Mouse (Mus musculus): ENCODE results near the gene Ephb2. TPM values are rescaled to one million over a fixed set of nuclear protein-coding genes. Genes with fewer than 3 reads are reported as not detected.
A peak's percentile ranks its signal among the peaks of the same experiment; 100 is the strongest.

The Ephb2 gene
- total RNA-seq, 4 experiments from 2014 or later, result 17.4 to 23.2 (median 19.8) TPM

DNA sequence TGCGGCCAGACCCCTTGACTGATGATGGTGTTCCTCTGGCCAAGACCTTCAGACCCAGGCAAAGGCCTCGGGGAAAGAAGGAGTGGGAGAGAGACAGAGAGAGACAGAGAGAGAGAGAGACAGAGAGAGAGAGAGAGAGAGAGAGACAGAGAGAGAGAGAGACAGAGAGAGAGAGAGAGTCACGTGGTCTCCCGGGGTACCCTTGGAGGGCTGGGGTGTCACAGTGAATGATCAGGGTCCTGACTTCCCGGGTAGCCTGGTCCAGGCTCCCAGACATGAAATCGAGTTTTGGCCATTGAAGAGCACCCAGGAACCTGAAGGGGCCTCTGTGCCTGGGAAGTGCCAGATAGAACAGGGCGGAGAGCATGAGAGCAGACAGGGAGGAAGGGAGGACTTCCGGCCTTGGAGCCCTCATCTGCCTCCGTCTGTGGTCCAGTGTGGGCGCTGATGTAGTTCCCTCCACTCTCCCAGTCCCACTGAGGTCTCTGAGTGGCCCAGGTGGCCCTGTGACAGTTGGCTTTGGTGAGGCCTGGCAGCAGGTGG lies 182.0 kb downstream of the Ephb2 start:
- no peak for DNase-seq (ENCODE audit: low spot score in 2 of 2)

DNA sequence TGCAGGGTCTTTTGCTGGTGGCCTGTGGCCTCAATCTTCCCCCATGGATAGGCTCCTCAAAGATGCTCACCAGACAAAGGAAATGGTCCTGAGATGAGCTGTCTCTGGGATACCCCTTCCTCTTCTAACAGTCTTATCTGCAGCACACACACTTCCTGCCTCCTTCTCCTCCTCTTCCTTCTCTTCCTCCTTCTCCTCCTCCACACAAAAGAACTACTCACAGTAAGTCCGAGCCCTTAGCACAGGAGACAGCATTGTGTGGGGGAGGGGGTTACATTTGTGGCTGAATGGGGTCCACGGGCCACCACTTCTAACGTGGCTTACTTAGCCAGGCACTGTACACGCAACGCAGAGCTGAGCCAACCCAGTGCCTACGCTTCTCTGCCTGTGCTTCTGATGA lies 182.8 kb downstream of the Ephb2 start:
- DNase-seq (ENCODE audit: low spot score in 2 of 2), result no peak

DNA sequence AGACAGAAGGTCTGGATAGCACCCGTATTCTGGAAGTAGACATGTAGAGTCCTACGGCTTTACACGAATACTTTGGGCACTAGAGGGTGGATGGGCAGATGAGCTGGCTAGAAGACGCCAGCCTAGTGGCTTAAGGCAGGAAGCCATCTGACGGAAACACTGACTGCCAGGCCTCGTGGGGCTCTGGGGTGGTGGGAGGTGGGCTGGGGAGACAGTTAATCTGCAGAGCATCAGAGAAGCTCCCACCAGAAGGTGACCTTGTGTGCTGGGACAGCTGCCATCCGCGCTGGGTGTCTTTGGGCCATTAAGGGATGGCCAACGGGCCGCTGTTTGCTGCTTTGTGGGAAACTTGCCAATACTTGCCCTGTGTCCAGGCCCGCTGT lies 183.3 kb downstream of the Ephb2 start:
- no peak for DNase-seq (ENCODE audit: low spot score in 2 of 2)

DNA sequence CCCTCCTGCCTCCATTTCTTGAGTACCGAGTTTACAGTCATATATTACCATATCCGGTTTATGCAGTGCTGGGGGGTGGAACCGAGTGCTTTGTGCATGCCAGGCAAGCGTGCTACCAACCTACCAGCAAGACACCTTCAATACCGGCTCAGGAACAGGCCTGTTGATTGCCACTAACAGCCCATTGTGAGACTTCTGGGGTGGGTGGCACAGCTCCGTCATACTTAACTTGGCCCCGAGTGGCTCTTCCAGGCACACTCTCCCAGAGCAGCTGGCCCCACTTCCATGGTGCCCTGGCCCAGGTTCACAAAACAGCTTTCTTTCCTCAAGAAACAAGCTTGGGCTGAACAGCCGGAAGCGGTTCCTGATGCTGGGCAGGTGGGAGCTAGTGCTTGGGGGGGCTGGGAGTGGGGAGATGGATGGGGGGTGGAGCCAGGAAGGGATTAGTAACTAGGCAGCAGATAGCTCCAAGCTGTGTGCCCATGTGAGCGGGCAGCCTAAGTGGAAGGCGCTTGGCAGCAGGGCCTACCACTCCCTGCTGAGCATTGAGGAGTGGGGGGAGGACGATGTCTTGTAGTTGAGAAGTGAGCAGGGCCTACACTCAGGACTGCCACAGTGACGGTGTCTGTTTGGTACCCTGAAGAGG lies 183.8 kb downstream of the Ephb2 start:
- peak; percentile 31 to 33 for DNase-seq (ENCODE audit: low spot score in 2 of 2)

DNA sequence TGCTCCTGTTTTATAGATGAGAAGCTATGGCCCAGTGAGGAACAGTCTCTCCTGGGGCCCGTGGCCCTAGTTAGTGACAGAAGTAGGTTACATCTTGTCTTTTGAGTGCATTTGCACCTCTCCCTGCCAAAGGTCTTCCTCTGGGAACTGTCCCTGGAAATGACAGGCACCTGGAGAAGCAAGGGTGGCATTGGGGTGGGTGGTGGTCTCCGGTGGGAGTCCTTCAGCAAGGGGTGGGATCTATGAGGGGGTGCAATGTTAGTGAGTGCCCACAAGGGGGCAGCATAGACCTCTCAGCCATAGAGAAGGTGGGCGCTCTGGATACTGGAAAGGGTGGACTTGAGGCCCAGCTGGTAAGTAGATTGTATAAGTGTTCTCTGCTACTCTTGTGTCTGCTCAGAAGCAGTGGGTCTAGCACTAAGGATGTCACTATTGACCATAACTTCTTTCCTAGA lies 184.4 kb downstream of the Ephb2 start:
- DNase-seq (ENCODE audit: low spot score in 2 of 2), result no peak

DNA sequence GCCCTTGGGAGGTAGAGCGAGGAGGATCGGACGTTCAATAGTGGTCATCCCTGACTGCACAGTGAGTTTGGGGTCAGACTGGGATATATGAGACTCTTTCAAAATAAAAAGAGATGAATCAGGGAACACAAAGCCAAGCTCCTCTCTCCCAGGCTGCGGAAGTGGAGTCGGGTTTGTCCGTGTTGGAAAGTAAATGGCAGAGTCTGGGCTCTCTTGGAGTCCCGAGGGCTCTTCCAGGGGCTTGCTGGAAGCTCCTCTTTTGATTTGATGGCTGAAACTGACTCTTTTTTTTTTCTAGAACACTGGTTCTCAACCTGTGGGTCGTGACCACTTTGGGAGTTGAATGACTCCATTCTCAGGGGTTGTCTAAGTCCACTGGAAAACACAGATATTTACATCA lies 185.5 kb downstream of the Ephb2 start:
- DNase-seq (ENCODE audit: low spot score in 2 of 2), result no peak

DNA sequence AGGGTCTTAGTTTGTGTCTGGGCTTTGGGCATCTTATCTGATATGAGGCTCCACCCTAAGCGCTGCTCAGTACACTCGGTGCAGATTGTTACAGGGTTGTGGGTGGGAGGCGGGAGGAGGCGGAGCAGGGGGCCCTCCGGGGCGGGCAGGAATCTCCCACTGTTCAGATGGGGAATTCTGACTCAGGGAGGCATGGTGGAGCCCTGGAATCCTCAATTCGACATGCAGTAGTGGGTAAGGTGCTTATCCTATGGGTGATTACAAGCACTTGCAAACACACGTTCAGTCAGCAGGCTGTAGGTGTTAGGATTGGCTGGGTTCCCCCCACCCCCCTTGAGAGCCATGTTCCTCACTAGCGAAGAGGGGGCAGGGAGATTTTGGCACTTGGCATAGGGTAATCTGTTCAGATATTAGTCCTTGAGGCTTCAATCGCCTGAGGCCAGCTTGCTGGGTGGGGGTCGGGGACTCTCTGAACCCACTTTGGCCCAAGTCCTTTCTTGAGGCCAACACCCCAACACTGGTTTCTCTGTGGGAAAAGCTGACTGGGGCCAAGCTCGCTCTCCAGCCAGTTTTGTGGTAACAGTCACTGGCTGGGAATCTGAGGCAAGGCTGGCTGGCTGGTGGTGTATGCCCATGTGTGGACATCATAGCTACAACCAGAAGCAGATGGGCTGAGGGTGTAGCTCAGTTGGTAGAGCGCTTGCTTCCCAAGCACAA lies 186.2 kb downstream of the Ephb2 start:
- peak in 1 of 2 experiments; percentile 38 for DNase-seq (ENCODE audit: low spot score in 2 of 2)

DNA sequence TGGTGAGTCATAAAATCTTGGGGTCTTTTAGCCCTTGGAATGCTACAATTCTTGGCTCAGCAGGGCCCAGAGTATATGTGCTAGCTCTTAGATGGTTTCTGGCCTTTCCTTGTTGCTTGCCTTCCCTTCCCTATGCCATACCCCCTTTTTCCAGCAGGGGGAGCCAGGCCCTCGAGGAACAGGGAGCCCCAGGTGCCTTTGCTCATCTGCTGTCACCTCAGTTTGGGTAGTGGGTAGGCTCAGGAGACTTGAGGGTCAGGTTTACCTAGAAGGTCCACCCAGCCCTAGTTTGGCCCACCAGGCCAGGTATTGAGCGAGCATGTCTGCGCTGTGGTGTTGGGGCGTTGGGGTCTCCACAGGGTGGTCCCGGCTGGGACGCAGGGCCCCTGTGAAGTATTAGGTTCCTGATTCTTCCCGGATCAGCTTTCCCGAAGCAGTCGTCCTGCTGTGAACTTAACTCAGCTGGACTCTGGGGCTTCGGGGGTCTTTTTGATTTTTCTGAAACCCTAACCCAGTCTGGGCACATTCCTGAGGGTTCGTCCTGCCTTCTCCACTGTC lies 186.8 kb downstream of the Ephb2 start:
- DNase-seq (ENCODE audit: low spot score in 2 of 2), result peak; percentile 75 to 91

DNA sequence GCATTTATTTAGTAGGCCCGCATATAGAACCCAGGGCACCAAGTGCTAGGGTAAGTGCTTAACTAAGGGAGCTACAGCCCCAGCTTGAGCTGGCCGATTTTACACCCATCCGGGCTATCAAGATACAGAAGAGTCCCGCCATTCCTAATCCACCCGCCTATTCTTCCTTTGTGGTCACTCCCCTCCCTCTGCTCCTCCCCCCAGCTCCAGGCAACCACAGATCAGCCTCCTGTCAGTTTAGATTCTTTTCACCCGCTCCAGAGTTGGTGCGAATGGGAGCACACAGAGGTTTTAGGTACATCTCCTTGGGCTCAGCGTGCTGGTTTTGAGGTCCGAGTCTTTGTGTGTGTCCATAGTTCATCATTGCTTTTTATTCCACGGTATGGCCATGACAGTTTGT lies 196.9 kb downstream of the Ephb2 start:
- no peak for DNase-seq (ENCODE audit: low spot score in 2 of 2)

DNA sequence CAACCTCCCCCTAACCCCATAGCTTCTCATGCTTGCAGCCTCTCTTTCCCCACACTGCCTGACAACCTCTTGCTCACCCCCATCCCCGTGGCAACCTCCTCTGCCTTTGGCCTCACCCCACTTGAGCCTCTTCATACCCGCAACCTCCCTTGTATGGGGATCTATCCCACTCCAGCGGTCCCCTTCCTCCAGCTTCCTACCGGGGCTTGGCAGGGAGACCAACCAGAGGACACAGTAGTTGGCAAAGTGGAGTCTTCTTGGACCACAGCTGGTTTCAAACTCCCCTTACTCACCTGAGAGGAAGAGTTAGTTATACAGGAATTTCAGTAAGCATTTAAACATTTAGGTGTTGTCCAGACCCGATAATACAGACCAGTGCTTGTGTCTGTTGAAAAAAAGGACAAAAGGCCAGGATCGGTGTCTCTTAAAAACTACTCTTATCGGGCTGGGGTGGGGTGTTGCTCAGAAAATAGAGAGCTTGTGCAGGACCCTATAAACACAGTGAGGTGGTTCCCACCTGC lies 197.5 kb downstream of the Ephb2 start:
- DNase-seq (ENCODE audit: low spot score in 2 of 2), result no peak

DNA sequence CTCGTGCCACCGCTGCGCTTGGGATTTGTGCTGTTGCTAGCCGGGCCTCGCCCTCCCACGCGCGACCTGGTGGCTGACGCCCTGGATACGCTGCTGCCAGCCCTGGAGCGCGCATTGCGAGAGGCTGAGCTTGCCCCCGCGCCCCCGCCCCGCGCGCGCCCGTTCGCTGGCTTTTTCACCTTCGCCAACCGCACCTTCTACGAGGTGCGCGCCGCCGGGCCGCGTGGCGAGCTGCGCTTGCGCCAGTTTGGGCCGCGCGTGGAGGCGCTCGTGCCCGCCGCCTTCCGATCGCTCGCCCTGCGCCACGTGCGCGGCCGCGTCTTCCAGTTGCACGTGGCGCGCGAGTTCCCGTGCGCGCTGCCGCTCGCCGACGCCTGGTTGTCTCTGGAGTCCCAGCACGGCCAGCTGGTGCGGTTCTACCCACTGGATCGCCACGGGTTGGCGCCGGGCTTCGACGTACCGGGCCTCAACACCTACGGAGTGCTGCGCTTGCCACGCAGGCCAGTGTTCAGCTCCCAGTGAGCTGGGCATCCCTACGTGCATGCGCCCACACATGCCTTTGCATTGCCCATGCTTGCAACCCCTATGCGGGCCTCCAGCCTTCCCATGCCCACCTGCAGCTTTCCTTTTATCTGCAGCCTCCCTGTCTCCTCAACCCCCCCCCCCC lies 198.1 kb downstream of the Ephb2 start:
- DNase-seq (ENCODE audit: low spot score in 2 of 2), result peak; percentile 46 to 68

DNA sequence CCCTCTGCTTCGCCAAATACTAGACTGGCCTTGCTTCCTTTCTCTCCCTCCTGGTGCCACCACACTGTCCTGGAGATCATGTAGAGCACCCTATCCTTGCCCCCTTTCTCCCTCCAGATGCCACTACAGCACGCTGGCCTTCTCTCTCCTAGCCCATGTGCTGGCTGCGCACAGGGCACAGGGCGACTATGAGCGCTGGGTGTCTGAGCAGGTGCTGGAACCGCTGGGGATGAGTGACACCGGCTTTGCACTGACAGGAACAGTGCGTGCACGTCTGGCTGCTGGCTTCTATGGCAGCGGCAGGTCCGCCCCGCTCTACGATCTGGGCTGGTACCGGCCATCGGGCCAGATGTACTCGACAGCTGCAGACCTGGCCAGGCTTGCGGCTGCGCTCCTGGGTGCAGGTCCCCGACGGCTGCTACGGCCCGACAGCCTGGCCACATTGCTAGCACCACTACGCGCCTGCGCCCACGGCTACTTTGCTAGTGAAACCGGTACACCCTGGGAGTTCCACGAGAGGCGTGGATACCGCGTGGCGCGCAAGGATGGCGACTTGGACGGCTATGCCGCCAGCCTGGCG lies 198.7 kb downstream of the Ephb2 start:
- DNase-seq (ENCODE audit: low spot score in 2 of 2), result no peak

DNA sequence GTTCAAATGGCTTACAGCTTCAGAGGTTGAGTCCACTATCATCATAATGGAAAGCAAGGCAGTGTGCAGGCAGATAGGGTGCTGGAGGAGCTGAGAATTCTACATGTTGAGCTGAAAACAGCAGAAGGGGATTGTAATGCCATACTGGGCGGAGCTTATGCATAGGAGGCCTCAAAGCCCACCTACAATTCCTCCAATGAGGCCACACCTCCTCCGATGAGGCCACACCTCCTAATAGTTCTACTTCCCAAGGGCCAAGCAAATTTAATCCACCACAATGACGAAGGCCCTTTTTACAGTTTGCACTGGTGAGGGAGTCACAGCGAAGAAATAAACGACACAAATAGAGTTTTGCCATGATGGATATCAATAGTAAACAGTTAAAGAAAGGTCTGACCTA lies 199.3 kb downstream of the Ephb2 start:
- DNase-seq (ENCODE audit: low spot score in 2 of 2), result no peak

DNA sequence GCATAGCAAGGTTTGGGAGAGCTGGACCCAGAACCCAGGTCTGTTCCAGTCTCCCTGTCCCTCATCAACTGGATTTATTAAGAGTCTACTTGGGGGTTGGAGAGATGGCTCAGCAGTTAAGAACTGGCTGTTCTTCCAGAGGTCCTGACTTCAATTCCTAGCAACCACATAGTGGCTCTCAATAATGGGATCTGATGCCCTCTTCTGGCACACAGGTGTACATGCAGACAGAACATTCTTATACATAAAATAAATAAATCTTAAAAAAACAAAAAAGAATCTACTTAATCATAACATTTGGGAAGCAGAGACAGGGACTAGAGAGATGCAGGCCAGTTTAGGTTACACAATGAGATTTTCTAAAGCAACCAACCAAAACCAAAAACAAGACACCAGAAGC lies 199.8 kb downstream of the Ephb2 start:
- no peak for DNase-seq (ENCODE audit: low spot score in 2 of 2)

DNA sequence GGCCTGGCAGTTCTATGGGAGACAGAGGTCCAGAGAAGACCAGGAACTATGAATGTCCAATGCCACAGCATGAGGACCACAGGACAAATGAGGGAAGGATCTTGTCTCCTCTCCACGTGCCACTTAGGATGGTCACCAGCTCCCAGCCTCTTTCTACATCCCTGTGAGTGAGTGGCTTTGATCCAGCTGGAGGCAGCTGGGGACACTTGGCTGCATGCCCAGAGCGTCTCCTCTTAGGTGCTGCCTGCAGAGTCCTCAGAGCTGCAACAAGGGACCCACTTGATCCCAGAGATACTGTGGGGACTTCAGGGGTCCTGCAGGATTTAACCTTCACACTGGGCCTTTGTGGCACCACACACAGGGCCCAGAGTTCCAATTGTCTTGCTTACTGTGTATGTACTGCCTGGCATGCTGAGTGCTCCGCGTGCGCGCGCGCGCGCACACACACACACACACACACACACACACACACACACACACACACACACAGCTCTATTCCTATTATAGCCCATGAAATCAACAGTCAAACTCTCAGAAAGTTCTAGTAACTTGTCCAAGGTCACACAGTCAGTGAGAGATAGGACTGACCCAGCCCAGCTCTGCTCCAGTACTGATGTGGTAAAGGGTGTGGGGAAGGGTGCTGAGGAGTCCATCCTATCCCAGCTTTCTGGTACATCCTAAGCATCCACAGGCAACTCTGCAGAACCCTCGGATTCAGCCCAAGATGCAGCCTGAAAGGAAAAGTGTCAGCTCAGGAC lies 204.4 kb downstream of the Ephb2 start:
- no peak for DNase-seq (ENCODE audit: low spot score in 2 of 2)

DNA sequence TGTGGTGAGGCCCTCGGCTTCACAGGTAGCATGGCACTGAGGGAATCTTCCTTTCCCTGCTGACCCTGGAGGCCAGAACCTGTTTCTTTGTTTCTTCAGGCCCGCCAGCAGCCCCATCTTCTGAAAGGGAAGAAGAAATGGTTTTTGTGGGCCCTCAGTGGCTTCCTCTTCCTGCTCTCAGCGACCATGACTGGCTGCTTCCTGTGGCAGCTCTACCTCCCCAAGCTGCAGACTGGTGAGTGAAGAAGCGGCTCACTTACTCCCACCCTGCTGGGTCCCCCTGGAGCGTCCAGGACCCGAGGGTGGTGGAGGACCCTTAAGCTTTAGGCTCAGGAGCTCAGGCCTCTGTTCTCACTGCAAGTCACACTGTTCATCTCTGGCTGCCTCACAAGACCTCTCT lies 209.2 kb downstream of the Ephb2 start:
- no peak for DNase-seq (ENCODE audit: low spot score in 2 of 2)

DNA sequence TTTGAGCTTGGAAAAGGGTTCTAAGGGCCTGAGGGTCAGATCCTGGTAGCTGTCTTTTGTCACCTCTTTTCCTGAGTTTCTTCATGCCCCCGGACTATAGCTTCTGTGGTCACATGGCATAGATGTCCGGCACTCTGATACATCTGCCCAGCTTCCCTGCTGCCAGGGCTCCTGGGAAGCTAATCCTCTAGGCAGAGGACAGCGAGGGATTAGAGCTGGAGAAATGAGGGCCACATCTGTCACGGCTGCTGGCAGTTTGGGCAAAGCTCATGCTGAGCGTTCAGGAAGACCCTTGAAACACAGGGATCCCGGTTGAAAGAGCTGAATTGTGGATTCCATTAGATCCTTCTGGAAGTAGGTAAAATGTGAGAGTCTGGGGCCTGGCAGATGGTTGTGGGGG lies 213.4 kb downstream of the Ephb2 start, which contains the start of gene Lactbl1:
Gene Lactbl1, plus strand, starts transcription at position 234 of the 400 bp plus-strand sequence.
- no peak for DNase-seq (ENCODE audit: low spot score in 2 of 2)

DNA sequence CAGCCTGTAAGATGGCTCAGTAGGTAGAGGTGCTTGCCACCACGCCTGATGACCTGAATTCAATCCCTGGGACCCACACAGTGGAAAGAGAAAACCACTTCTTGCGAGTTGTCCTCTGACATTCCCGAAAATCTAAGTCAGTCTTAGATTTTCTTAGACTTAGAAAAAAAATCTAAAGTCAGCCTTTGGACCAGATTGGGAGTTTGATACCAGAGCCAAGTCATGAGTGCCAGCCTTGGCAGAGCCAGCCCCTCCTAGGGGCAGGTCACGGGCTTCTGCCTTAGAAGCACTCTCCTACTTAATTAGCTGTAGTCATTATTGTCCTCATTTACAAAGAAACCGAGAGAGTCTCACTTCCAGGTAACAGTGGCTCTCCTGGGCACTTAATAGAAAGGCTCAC lies 213.8 kb downstream of the Ephb2 start:
- no peak for DNase-seq (ENCODE audit: low spot score in 2 of 2)

DNA sequence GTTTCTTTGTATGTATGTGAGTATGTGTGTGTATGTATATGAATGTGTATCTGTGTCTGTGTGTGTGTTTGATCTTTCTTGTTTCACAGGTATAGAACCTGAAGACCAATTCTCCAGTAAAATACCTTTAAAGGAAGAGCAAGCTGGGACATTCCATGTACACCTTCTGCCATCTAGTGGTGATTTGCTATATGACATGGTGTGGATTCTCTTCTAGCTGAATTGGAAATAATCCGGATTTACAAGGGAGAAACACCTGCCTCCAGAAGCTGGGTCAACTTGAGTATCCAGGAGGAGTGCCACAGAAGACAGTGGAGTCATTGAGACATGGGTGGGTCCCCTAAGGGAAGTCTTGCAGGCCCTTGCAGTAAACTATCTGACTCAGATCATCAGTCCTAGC lies 214.5 kb downstream of the Ephb2 start:
- DNase-seq (ENCODE audit: low spot score in 2 of 2), result peak in 1 of 2 experiments; percentile 16

DNA sequence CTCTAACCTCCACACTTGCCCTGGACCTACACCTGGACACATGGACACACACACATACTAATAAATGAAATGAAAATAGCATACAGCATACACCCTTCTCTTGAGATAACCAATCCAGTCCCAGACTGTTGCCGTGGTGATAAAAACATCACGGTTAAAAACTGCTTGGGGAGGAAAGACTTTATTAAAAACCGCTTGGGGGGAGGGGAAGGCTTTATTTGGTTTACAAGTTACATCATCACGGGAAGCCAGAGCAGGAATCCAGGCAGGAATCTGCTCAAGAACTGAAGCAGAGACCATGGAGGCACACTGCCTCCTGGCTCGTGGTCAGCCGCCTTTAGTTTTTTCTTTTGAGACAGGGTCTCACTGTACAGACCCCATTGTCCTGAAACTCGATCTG lies 222.1 kb downstream of the Ephb2 start:
- DNase-seq (ENCODE audit: low spot score in 2 of 2), result no peak
